In genomic region chr9:62208436-62208835, GRCm38 (mm10) we compare ENCODE assay signal across 28 mouse cellular contexts.
A peak's percentile ranks its signal among the peaks of the same experiment; 100 is the strongest.
DNase-seq lines count a peak whose midpoint lies in the region; ATAC-seq and TF ChIP-seq lines count a peak whose summit lies in the region.
"Had no signal": no experiment of that assay in that cellular context is flagged by ENCODE, and none has a peak within 500 bp of the region (broad histone marks: within the 10 kb centered on the region; RNA-seq: fewer than 3 reads in every experiment).

No protein-coding gene starts in this region.

- intact Hi-C loops in left cerebral cortex, adult 2 months (cut with DNase I), result no loop called here

- no peak for ATAC-seq in midbrain, embryonic 11.5 days (ENCODE audit: low FRiP score)
- ATAC-seq in midbrain, embryonic 16.5 days, result no peak
- ATAC-seq: forebrain, postnatal 0 days; intestine, postnatal 0 days; midbrain, embryonic 15.5 days; Patski had no signal

- H3K36me3 ChIP-seq in midbrain, embryonic 11.5 days (ENCODE audit: control insufficient read depth, insufficient read depth, low read length), result no peaks in the 10 kb centered on the region
- H3K36me3 ChIP-seq in midbrain, embryonic 16.5 days (ENCODE audit: control insufficient read depth, insufficient read depth, low read length), result no peaks in the 10 kb centered on the region
- H3K36me3 ChIP-seq: embryonic facial prominence, embryonic 10.5 days; embryonic facial prominence, embryonic 15.5 days; forebrain, embryonic 12.5 days; heart, embryonic 15.5 days; hindbrain, embryonic 13.5 days; limb, embryonic 12.5 days; lung, embryonic 15.5 days; midbrain, embryonic 15.5 days; neural tube, embryonic 12.5 days had no signal

- H3K9me3 ChIP-seq in midbrain, embryonic 11.5 days (ENCODE audit: control insufficient read depth, low read length), result no peaks in the 10 kb centered on the region
- no peaks in the 10 kb centered on the region for H3K9me3 ChIP-seq in midbrain, embryonic 16.5 days (replicated peaks; ENCODE audit: control insufficient read depth, low read length, poor library complexity, severe bottlenecking)
- H3K9me3 ChIP-seq: embryonic facial prominence, embryonic 10.5 days; embryonic facial prominence, embryonic 15.5 days; forebrain, embryonic 12.5 days; heart, embryonic 15.5 days; hindbrain, embryonic 13.5 days; lung, embryonic 15.5 days; midbrain, embryonic 15.5 days; neural tube, embryonic 12.5 days had no signal

- H3K4me1 ChIP-seq in midbrain, embryonic 11.5 days (ENCODE audit: control insufficient read depth, insufficient read depth, low read length), result no peaks in the 10 kb centered on the region
- peaks cover 4% of the 10 kb centered on the region; the same call in 1 of the 2 replicates for H3K4me1 ChIP-seq in midbrain, embryonic 16.5 days (ENCODE audit: control insufficient read depth, insufficient read depth, low read length)
- H3K4me1 ChIP-seq: embryonic facial prominence, embryonic 15.5 days; forebrain, embryonic 12.5 days; heart, embryonic 15.5 days; lung, embryonic 15.5 days; neural tube, embryonic 12.5 days had no signal

- H3K27me3 ChIP-seq in midbrain, embryonic 11.5 days (ENCODE audit: control insufficient read depth, insufficient read depth, low read length), result no peaks in the 10 kb centered on the region
- no peaks in the 10 kb centered on the region for H3K27me3 ChIP-seq in midbrain, embryonic 16.5 days (ENCODE audit: control insufficient read depth, insufficient read depth, low read depth, low read length)
- H3K27me3 ChIP-seq: embryonic facial prominence, embryonic 15.5 days; forebrain, embryonic 12.5 days; heart, embryonic 15.5 days; hindbrain, embryonic 13.5 days; limb, embryonic 12.5 days; lung, embryonic 15.5 days; midbrain, embryonic 15.5 days; neural tube, embryonic 12.5 days had no signal

- no peak overlapping the region for H3K9ac ChIP-seq in midbrain, embryonic 11.5 days (ENCODE audit: low read length)
- no peak overlapping the region for H3K9ac ChIP-seq in midbrain, embryonic 16.5 days (ENCODE audit: low read depth, low read length)
- H3K9ac ChIP-seq: embryonic facial prominence, embryonic 15.5 days; forebrain, embryonic 12.5 days; forebrain, postnatal 0 days; heart, embryonic 15.5 days; hindbrain, embryonic 13.5 days; limb, embryonic 12.5 days; lung, embryonic 15.5 days; midbrain, embryonic 15.5 days; neural tube, embryonic 12.5 days had no signal

- no peak for TF ChIP-seq CTCF in left cerebral cortex, adult 2 months (IDR thresholded peaks at IDR 0.05)

- H3K4me3 ChIP-seq in midbrain, embryonic 11.5 days (ENCODE audit: low read depth, low read length), result no peak overlapping the region
- no peak overlapping the region for H3K4me3 ChIP-seq in midbrain, embryonic 16.5 days (ENCODE audit: low read depth, low read length)
- H3K4me3 ChIP-seq in left cerebral cortex, adult 2 months, result no peak overlapping the region
- H3K4me3 ChIP-seq: embryonic facial prominence, embryonic 10.5 days; embryonic facial prominence, embryonic 15.5 days; forebrain, embryonic 12.5 days; heart, embryonic 15.5 days; hindbrain, embryonic 13.5 days; limb, embryonic 12.5 days; lung, embryonic 15.5 days; midbrain, embryonic 15.5 days; neural tube, embryonic 12.5 days had no signal

- 72% methylated on average over 5 of the region's 5 CpGs for WGBS in midbrain, embryonic 11.5 days
- WGBS in midbrain, embryonic 16.5 days, result 59% methylated on average over 5 of the region's 5 CpGs

- H3K4me2 ChIP-seq in midbrain, embryonic 11.5 days, result no peak overlapping the region
- H3K4me2 ChIP-seq in midbrain, embryonic 16.5 days (ENCODE audit: low read length), result no peak overlapping the region
- H3K4me2 ChIP-seq: embryonic facial prominence, embryonic 15.5 days; forebrain, embryonic 12.5 days; heart, embryonic 15.5 days; hindbrain, embryonic 13.5 days; limb, embryonic 12.5 days; liver, embryonic 11.5 days; lung, embryonic 15.5 days; midbrain, embryonic 15.5 days; neural tube, embryonic 12.5 days had no signal

- no peak overlapping the region for H3K27ac ChIP-seq in midbrain, embryonic 11.5 days (ENCODE audit: low read depth, low read length)
- no peak overlapping the region for H3K27ac ChIP-seq in midbrain, embryonic 16.5 days (ENCODE audit: low read length)
- H3K27ac ChIP-seq in left cerebral cortex, adult 2 months, result no peak overlapping the region
- H3K27ac ChIP-seq: embryonic facial prominence, embryonic 10.5 days; embryonic facial prominence, embryonic 15.5 days; forebrain, embryonic 12.5 days; heart, embryonic 15.5 days; hindbrain, embryonic 13.5 days; limb, embryonic 12.5 days; lung, embryonic 15.5 days; midbrain, embryonic 15.5 days; neural tube, embryonic 12.5 days had no signal

- peak; percentile 23 for DNase-seq in adrenal gland, adult 8-10 months
- no peak for DNase-seq in adrenal gland, postnatal 4 days (ENCODE audit: low spot score in 2 of 2)
- peak; percentile 33 for DNase-seq in midbrain, embryonic 11.5 days (ENCODE audit: low spot score, missing footprints)
- DNase-seq in NIH3T3 (ENCODE audit: low read depth), result peak; percentile 59
- DNase-seq in left cerebral cortex, adult 2 months (ENCODE audit: extremely low spot score in 1 of 2, low spot score in 2 of 2), result no peak
- no peak for DNase-seq in embryo, embryonic 10.5 days (ENCODE audit: low spot score)
- DNase-seq: adrenal gland, postnatal 10 days; B cell, adult 2 months; cerebellum, adult 2 months; cerebellum, postnatal 14 days; forebrain, postnatal 0 days; kidney, postnatal 14 days; layer of hippocampus, adult 9-11 months; lung, postnatal 36 days; right cerebral cortex, postnatal 4 days had no signal

Comparison
In these comparisons a context has a peak if more than half of its experiments do, and no peak if none do; other contexts are left out.
1. DNase-seq: peak in adrenal gland, adult 8-10 months (single experiment), midbrain, embryonic 11.5 days (single experiment) and NIH3T3 (single experiment); none in adrenal gland, postnatal 4 days (0 of 2), left cerebral cortex, adult 2 months (0 of 2) and embryo, embryonic 10.5 days (single experiment).